Mouse (Mus musculus): ENCODE results near the gene Pdcd1lg2.

GRCm38 (mm10) chr19:29470652-29471051 is 59.9 kb downstream of the Pdcd1lg2 start:
- TF ChIP-seq CTCF (IDR thresholded peaks at IDR 0.05; ENCODE audit: borderline replicate concordance, control insufficient read depth, extremely low read depth, insufficient read depth, low read length, poor library complexity): no peak
- no peak for TF ChIP-seq POLR2A (IDR thresholded peaks at IDR 0.05; ENCODE audit: control insufficient read depth, extremely low read depth, insufficient read depth, low read length, poor library complexity)

Measured in thymus, adult 2 months (tissue).